Mouse (Mus musculus) 3T3-L1 (cell line): ENCODE results near the gene Trpm8.

ENCODE experiments used
- DNase-seq: peaks from one replicate; pipeline ENCODE4 v3.0.0-alpha.2; 2015; ENCODE audit warnings: low read depth, low spot score

Trpm8 gene

DNA sequence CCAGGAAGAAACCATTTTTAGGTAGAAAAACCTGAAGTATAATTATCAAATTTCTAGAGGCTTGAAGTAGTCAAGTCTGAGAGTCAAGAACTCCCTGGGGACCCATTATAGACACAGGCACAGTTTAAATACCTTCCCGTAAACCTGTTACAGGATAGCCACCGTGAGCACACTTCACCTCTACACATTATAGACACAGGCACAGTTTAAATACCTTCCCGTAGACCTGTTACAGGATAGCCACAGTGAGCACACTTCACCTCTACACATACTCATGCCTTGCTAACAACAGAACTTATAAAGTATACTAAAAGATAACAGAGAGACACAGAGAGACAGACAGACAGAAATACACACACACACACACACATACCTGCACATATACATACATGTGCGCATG is 153.8 kb downstream of the Trpm8 start:
- no peak for DNase-seq

DNA sequence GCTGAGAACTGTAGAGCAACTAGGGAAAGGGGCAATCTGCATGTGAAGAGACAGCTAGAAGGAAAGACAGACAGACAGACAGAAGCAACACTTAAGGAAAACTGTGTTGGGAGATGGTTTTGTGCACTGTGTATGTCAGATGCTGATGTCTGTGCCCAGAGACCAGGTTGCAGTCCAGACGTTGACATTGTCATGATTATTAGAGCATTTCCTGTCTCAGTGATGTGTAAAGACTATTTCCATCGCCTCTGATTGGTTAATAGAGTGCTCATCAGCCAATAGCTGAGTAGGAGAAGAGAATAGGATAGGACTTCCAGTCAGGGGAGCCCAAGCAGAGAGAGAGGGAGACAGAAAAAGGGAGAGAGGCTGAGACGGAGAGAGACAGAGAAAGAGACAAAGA is 155.1 kb downstream of the Trpm8 start:
- DNase-seq, result no peak

GRCm38 (mm10) chr1:88433096-88433883 is 155.8 kb downstream of the Trpm8 start:
- no peak for DNase-seq

DNA sequence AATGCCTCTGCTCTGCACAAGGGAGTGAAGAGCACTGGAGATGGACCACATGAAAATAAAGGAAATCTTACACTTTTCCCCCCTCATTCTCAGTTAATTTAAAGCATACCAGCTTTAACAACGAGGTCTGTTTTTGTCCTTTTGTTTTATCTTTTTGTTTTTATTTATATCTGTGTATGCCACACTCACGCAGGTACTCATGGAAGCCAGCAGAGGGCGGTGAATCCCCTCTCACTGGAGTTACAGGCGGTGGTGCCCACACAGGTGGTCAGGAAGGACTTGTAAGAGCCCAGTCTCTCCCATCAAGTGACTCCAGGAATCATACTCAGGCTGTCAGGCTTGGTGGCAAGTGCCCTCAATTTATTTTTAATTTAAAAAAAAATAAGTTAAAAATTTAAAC is 156.6 kb downstream of the Trpm8 start:
- peak; percentile 44 for DNase-seq

- DNase-seq, result peak; percentile 18
These were observed 160.0 kb downstream of the Trpm8 start for GRCm38 (mm10) chr1:88437206-88438126.
